Mouse (Mus musculus) kidney, postnatal 25 days (tissue): ENCODE measurements around the gene Golga7b.

Experiments used
- DNase-seq, 2 experiments: peaks; one replicate each; pipeline ENCODE4 v3.0.0; 2021; ENCODE audit warnings: mixed read lengths in 2 of 2

Golga7b gene

GRCm38 (mm10) chr19:42255784-42256610, 8.6 kb downstream of the Golga7b start:
- DNase-seq: peak; percentile 67 to 79

DNA sequence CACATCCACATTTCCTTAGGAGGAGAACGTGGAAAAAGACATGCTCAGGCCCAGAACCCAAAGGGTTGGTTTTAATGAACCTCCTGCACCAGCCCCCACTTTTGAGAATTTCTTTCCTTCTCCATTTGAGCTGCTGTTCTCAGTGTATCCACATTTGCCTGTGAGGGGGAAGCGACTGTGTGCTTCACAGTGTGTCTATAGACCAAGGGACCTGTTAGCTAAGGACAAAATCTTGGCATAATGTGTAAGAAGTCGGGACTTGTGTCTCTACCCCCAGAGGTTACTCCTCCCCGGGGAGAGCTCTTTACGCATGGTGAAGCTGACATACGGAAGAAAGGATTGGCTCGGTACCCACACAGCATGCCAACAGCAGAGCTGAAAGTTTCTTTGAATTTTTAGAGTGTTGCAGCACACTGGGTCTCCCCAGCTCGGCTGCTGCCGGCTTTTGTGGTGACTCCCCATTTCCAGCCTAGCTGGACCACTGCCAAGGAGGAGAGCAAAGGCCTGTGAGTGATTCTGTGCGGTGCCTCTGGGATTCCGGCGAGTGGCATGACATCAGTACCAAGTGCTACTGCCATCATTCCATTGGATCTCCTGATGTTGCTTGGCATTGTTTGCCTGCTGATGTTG, 9.4 kb downstream of the Golga7b start:
- DNase-seq: no peak

DNA sequence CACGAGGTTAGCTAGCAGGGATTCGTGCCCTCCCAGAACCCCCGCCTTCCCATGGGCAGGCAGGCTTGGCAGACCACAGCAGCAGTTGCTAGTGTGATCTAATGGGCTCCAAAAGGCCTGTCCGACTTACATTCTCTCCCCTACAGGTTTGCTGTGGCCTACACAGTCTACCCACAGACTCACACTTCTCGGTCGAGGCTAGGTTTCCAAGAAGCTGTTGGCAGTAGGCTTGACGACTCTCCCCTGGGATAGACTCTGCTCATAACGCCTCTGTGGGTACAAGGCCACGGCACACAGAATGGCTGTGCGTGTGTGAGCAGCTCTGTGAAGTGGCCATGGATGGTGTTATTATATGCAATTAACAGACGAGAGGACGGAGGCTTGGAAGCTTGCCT, 9.9 kb downstream of the Golga7b start:
- no peak for DNase-seq

DNA sequence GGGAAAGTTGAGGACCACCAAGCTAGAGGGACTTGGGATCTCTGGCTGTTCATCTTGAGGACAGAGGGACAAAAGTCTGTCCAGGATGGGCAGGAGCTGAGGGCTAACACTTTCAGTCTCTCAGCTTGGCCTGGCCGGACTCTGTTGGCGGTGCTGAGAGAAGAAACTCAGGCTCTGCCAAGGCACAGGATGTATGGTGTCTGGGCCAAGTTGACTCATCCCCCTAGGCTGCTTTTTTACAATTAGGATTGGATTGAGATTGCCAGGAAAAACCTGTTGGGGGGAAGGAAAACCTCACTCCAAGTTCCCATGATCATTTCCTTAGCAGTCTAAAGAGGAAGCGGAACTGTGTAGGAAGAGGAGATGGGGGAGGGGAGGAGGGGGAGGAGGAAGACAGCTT, 10.7 kb downstream of the Golga7b start:
- DNase-seq: no peak

DNA sequence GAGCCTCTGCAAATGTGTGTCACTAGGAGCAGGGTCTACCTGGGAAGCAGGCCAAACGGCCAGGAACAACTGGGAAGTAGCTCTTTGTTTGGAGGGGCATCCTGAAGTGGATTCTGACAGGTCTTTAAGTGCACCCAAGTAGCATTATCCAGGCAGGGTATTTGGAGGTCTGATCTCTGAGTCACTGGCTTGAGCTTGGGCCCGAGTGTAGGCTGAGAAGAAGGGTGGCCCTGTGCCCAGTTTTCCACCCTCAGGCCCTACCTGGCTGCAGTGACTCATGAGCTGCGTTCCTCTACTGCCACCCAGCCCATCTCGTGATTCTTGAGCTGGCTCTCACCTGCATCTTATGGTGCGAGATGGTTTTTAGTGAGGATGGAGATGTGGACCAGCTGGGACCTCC, 11.2 kb downstream of the Golga7b start:
- DNase-seq: no peak

- no peak for DNase-seq
These were observed 13.1 kb downstream of the Golga7b start for GRCm38 (mm10) chr19:42260486-42260885.

DNA sequence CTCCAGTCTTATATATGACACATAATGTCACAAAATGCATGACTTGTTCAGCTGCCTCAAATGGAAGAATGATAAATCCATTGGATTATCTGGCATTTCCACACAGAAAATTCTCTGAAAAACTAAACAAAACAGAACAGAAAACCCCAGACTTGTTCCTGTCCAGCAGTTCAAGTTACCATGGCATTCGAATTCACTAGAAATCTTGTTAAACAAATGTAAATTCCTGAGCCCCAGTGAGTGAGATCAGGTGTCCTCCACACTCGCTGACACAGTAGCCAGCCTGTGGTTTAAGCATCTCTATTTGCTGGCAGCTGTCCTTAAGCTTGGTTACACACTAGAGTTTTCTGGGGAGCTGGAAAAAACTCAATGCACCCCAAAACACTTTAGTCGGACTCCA, 16.1 kb downstream of the Golga7b start:
- DNase-seq: no peak

DNA sequence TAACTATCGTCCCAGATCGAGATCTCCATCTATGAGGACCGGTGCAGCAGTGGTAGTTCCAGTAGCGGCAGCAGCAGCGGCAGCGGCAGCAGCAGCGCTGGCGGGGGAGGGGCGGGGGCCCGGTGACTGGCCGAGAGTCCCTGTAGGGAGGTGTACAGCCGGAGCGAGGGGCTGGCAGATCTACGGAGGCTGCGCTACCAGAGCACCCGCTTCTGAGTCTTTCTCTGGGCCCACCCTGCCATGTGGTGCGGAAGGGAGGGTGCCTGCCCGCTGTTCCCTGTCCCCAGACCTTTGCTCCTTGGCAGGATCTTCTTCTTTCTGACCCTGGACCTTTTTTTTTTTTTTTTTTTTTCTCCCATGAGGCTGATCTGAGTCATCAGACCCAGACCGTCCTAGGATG, 21.0 kb downstream of the Golga7b start:
- peak; percentile 42 to 83 for DNase-seq

GRCm38 (mm10) chr19:42270119-42270518, 22.7 kb downstream of the Golga7b start:
- no peak for DNase-seq

GRCm38 (mm10) chr19:42271182-42271581, 23.8 kb downstream of the Golga7b start:
- DNase-seq: no peak

- peak; percentile 75 to 88 for DNase-seq
These were observed 24.9 kb downstream of the Golga7b start for GRCm38 (mm10) chr19:42272003-42272963.

DNA sequence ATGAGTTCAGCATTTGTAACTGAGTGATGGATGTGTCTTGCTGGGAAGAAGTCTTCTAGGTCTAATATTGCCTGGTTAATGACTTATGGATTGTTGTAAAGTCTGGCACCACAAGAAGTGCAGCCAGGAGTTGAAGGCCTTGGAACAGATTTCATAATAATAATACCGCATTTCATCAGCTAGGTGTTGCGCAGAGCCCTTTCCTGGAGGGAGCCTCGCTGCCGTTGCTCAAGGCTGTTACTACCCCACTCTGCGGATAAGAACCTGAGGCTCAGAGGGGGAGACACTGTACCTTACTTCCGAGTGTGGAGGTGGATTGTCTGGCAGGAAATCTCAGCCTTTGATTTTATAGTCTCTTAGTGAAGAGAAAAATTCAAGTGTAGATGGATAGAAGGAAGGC, 29.9 kb downstream of the Golga7b start:
- no peak for DNase-seq

- no peak for DNase-seq
These were observed 31.1 kb downstream of the Golga7b start for GRCm38 (mm10) chr19:42278461-42278860.

DNA sequence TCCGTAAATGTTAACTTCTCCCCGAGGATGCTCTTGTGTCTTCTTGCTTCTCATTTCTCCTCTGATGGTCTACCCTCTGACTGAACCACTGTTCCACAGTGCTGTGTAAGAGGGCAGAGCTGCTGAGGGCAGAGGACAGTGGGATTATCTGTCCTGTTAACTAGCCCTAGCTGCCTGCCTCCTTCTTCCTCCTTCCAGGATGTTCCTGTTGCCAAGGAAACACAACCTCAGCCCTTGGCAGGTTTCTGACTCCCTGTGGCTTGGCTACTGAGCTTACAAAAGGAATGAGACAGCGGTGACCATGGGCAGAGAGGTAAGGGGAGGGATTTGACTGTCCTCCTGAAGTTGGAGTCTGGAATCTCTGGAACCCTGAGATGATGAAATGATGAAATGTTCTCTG, 32.2 kb downstream of the Golga7b start:
- no peak for DNase-seq

- no peak for DNase-seq
These were observed 36.8 kb downstream of the Golga7b start for GRCm38 (mm10) chr19:42284178-42284577.

GRCm38 (mm10) chr19:42288361-42288760, 41.0 kb downstream of the Golga7b start:
- DNase-seq: no peak

DNA sequence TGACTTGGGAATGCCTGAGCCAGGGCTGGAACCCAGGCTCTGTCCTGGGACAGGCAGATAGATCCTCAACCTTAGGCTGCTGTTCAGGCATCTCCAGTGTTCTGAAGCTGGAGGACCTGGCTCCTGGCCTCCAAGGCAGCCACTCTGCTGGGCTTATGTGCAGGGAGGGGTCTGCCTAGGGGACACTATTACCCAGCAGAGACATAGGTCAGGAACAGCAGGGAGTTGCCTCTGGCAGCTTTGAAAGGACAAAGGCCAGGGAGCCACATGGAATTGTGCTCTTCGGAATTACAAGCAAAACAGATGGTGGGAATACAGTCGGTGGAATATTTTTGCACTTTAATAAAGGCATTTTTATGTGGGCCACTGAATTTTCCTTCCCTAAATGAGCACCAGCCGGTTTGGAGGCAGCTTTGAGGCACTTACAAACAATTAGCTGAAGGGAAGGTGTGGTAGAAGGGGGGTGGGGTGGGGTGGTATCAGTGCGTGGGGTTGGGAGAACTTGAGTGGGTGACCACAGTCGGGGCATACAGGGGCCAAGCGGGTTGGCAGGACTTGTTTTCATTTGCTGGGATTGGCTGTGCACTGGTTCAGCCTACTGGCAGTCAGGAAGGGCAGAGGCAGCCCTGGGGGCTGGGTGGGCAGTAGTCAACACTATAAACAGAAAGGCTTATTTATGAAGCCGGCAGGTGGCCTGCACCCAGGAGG, 43.7 kb downstream of the Golga7b start:
- no peak for DNase-seq

- DNase-seq: no peak
These were observed 44.7 kb downstream of the Golga7b start for GRCm38 (mm10) chr19:42292106-42292505.

- DNase-seq: no peak
These were observed 45.8 kb downstream of the Golga7b start for GRCm38 (mm10) chr19:42293216-42293615.

DNA sequence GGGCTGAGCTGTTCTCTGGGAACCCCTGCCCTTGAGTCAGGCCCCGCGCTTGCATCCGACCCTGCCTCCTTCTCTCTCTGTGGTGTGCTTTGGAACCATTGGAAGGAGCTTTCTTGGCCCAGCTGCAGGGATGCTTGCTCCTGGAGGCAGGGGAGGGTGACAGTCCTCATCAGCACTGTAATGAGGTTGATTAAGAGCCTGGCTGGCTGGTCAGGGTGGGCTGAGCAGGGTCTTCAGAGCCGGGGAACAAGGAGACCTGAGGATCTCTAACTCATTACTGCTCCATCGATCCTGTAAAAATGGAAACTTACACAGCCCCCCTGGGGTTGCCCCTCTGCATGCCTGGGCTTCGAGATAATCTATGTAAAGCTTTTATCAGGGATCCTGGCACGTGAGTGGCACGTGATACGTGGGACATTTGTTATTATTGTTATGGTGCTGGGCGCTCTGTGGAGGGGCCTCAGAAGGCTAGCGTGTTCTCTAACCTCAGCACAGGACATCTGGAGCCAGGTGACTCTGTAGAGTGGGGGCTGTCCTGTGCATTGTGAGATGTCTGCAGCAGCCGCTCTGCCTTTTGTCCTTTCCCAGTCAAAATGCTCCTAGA, 55.9 kb downstream of the Golga7b start:
- no peak for DNase-seq

GRCm38 (mm10) chr19:42304506-42304905, 57.1 kb downstream of the Golga7b start:
- DNase-seq: no peak

DNA sequence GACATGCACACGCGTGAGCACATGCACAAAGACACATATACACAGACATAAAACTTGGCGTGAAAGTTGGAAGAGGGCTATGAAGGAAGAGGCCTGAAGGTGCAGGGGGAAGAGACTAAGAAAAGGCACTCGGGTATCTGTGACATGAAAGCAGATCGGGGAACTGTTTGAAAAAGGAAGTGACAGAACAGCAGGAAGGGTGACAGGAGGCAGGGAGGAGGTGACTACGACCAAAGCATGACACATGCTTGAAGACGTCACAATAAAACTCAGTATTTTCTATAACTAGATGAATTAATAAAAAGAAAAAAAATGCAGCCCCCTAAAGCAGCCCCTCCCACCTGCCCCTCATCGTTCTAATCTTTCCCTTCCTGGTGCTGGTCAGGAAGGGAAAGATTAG, 58.4 kb downstream of the Golga7b start:
- DNase-seq: no peak
